Mouse (Mus musculus) cerebellum, adult 2 months (tissue): ENCODE results near the gene Ctbs.

ENCODE experiments used
- CTCF ChIP-seq: fragments of 200-500 bp; IDR thresholded peaks from 2 replicates; pipeline ENCODE4 v1.5.1; 2011; ENCODE audit warnings: low read depth, mild to moderate bottlenecking, control low read depth, low read length, moderate library complexity, borderline replicate concordance; ENCODE audit not compliant: insufficient read depth
- POLR2A ChIP-seq: fragments of 200-500 bp; IDR thresholded peaks from 2 replicates; pipeline ENCODE4 v1.6.1; 2011; ENCODE audit warnings: low read length, control low read depth, borderline replicate concordance; ENCODE audit not compliant: insufficient read depth

DNA sequence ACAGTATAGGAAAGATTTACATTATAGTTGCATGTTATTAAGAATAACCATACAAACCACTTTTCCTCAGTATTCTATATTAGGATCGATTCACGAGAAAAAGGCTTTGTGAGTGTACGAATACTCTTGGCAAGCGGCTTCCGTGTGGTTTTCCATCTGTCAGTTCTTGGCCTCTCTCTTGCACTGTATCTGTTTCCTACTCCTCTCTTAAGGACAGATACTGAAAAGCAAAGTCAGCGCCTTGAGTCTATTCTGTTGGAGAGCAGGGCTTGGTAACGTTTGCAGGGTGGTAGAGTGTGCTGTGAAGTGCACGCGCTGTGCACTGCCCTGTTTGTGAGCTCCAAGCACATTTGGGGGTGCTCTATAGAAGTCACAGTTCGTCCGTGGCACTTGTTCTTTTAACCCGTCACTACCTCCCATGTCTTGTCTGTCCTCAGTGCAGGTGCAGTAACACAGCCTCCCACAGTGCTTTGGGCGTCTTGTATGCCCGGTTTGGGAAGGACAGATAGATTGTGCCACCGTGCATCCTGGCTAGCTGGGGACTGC is 29.5 kb upstream of the Ctbs start:
- TF ChIP-seq POLR2A, result no peak
- no peak for TF ChIP-seq CTCF
